Mouse (Mus musculus) olfactory bulb, adult 2 months (tissue): ENCODE results near the gene Chek1.

Source experiments
- CTCF ChIP-seq: fragments of 200-500 bp; IDR thresholded peaks from 2 replicates; pipeline ENCODE4 v1.5.1; 2012; ENCODE audit warnings: low read depth, mild to moderate bottlenecking, low read length, moderate library complexity; ENCODE audit not compliant: insufficient read depth
- POLR2A ChIP-seq: fragments of 200-500 bp; IDR thresholded peaks from 2 replicates; pipeline ENCODE4 v1.6.1; 2012; ENCODE audit warnings: mild to moderate bottlenecking, low read depth, low read length, moderate library complexity; ENCODE audit not compliant: insufficient read depth

- TF ChIP-seq CTCF, result no peak
- TF ChIP-seq POLR2A, result no peak
These were observed 41.5 kb upstream of the Chek1 start for GRCm38 (mm10) chr9:36768156-36769047.
